Mouse (Mus musculus): ENCODE data around the gene Slc34a1.

DNA sequence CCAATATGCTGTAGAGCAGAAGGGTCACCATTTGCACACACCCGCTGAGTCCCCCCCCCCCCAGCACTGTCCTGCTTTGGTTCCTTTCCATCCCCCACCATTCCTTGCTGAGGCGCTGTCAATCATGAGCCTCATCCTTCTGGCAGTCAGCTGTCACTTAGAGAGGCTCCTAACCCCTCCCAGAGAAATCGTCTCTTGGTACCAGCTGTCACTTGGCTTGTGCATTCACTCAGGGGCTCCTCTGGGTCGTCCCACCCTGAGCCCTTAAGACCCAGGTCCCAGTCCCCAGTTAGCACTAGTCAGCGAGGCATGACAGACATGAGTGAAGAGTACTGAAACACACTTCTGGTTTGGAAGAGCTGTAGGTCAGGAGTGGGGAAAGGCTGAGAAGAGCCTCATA is 26.2 kb upstream of the Slc34a1 start:
- no peak for TF ChIP-seq CTCF (IDR thresholded peaks at IDR 0.05; ENCODE audit: control insufficient read depth, insufficient read depth, low read length)
- TF ChIP-seq POLR2A (IDR thresholded peaks at IDR 0.05; ENCODE audit: borderline replicate concordance, control insufficient read depth, low read depth, low read length), result no peak

Data from bone marrow, adult 2 months (tissue).